Mouse (Mus musculus) embryo, embryonic 10 days (tissue): ENCODE data around the gene Ptpdc1.

ENCODE experiments used
- DNase-seq: peaks from one replicate; pipeline ENCODE4 v3.0.0-alpha.2; 2015; ENCODE audit warnings: low spot score

The Ptpdc1 gene

DNA sequence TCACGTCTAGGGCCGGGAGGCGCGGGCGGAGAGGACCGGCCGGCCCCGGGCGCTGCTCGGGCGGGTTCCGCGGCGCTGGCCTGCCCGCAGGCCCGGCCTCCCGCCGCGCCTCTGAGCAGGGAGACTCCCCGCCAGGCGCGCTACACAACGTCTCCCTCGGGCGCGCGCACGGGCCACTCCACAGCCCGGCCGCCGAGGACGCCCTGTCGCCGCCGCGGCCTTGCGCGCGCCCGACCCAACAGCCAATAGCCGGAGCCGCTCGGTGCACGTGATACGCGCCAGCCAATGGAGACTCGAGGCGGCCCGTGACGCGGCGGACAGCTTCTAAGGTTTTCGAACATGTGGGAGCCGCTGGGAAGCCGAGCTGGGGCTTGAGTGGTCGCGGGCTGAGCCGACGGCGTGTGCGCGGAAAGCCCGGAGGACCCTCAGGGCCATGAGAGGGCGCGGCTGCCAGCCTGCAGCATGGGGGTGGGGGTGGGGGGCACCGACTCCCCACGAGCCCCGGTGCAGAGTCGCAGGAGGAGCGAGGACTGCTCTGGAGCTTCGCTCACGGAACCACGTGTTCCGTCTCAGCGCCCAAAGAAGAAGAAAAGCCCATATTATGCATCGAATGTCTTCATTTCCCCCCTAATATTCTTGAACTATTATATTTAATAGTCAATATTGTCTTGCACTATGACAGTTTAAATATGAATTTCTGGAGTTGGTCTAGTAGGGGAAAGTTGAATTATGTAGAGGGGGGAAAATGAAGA is at the start of gene Ptpdc1:
TSS of gene Ptpdc1 (minus strand) at position 232 of the 752 bp plus-strand sequence.
- DNase-seq, result peak; percentile 98

DNA sequence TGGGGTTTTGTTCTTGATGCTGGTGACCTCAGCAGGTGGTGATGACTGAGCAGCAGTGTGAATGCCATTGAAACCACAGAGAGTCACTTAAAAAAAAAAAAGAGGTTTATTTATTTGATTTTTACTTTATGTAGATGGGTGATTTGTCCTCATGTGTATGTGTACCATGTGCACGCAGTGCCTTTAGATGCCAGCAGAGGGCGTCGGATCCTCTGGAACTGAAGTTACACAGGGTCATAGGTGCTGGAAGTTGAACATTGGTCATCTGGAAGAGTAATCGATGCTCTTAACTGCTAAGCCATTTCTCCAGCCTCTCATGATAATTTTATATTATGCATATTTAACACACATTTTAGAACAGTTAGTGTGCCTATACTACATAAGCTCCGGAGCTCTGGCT is 49.1 kb upstream of the Ptpdc1 start:
- DNase-seq, result no peak

DNA sequence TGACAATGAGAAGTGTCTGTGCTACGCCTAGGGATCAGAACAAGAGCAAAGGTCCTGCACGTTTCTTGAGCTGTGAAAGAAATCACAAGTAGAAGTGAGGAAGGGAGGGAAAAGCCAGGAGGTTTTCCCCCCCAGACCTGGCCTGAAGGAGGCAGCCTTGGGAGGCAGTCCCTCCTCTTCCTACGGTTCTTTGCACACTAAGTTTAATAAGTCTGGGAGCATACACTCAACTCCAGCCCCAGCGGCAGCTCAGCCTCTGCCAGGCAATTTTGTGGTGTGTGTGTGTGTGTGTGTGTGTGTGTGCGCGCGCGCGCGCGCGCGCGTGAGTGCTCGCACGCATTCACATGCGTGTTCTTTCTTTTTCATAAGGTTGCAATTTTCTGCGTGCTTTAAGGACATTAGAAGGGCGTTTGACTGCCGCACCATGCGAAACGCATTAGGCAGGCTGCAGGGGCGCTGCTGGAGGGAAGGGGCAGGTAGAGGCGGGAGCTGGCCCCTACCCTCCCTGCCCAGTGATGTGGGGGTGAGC is 46.9 kb upstream of the Ptpdc1 start:
- peak; percentile 26 for DNase-seq

- DNase-seq, result peak; percentile 51
Observed at GRCm38 (mm10) chr13:48668976-48669534, 43.6 kb upstream of the Ptpdc1 start.

GRCm38 (mm10) chr13:48668091-48668975 is 42.9 kb upstream of the Ptpdc1 start:
- DNase-seq, result peak; percentile 50

GRCm38 (mm10) chr13:48667461-48667860 is 42.0 kb upstream of the Ptpdc1 start:
- no peak for DNase-seq

DNA sequence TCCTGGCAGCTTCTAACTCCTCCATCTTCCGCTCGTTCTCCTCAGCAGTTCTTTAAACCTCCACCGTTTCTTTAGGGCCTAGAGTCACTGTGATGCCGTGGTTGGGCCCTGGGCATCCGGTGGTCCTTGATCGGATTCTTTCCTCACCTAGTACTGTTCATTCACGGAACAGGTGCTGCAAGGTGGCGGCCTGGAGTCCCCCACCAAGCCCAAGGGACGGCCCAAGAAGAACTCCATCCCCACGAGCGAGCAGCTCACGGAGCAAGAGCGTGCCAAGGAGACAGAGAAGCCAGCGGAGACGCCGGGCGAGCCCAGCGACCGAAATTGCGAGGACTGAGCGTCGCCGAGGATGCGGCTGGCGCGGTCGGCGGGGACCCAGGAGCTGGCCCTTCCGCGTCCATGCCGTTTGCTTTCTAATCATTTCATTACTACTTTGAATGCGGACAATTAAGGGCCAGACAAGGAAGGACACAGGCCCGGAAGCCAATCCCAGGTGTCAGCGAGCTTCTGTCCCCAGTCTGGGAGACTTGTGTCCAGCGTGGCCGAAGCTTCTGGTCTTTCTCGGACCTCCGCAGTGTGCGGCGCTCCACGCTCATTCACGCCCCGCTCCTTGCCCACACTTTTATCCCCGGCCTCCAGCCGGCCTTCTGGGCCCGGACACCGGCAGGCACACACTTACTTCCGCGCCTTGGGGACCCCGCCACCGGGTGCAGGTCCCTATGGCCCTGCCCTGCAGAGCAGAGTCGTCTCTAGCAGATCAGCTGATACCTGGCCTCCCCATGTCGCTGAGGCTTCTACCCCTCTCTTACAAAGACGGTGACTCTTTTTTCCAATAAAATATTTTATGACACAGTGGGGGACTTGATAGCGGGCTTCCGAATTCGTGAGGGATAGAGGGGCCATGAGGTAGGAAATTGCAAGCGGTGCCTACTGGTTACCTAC is 40.5 kb upstream of the Ptpdc1 start:
- peak; percentile 45 for DNase-seq

DNA sequence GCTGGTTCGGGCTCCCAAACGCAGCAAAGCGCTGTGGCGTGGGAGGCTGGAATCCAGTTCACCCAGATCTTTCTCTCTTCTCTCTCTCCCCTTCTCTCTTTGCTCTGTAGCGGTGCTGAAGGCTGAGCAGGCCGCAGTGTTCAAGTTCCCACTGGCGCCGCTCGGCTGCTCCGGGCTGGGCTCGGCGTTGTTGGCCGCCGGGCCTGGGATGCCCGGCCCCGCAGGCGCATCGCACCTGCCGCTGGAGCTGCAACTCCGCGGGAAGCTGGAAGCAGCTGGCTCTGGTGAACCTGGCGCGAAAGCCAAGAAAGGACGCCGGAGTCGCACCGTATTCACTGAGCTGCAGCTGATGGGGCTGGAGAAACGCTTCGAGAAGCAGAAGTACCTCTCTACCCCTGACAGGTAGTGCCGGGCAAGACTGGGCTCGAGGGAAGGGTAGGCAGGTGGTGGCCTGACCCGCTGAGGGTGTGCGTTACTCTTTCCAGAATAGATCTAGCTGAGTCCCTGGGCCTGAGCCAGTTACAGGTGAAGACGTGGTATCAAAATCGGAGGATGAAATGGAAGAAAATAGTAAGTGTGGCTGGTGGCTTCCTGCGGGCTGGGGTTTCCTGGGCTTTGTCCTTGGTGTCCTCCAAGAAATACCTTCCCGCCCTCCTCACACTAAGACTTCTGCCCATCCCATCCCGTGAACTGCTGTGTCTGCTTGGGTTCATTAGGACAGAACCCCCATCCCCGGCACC is 39.6 kb upstream of the Ptpdc1 start:
- peak; percentile 33 for DNase-seq

DNA sequence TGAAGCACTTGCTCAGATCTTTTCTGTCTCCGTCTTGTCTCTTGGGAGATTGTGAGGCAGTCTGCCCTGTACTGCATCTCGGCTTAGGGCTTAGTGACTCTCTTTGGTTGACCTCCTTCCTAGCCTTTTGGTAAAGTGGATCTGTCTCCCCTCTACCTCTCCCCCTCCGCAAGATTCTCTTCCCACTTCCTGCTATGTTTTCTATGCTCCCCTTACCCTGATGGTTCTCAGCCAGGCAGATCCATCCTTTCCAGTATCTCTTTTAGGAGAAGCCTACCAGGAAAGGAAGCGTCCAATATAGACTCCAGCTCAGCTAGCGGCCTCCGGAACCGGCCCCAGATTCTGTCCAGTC is 38.5 kb upstream of the Ptpdc1 start:
- no peak for DNase-seq

- DNase-seq, result peak; percentile 41
Observed at GRCm38 (mm10) chr13:48663211-48663987, 37.9 kb upstream of the Ptpdc1 start.

- peak; percentile 52 for DNase-seq
Observed at GRCm38 (mm10) chr13:48662431-48663143, 37.1 kb upstream of the Ptpdc1 start, which contains the start of gene Barx1. Barx1 (plus strand) TSS chr13:48662998.

DNA sequence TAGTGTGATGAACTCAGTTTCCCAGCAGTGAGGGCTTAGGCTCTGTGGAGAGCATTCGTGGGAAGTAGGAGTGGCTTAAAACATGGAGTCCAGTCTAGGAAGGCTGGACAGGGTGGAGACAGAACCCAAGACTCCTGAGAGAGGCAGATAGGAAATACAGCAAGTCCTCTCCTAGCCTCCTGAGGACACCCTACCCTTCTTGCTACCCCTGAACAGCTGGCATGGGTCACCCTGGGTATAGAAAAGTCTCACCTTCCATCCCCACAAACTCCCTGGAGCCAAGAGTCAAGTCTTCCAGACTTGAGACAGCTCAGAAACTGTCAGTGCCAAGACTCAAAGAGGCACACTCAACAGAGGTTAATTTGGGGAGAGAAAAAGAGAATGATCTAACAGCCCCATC is 36.1 kb upstream of the Ptpdc1 start:
- no peak for DNase-seq

GRCm38 (mm10) chr13:48660741-48661140 is 35.3 kb upstream of the Ptpdc1 start:
- DNase-seq, result no peak

GRCm38 (mm10) chr13:48660221-48660734 is 34.8 kb upstream of the Ptpdc1 start:
- DNase-seq, result no peak

DNA sequence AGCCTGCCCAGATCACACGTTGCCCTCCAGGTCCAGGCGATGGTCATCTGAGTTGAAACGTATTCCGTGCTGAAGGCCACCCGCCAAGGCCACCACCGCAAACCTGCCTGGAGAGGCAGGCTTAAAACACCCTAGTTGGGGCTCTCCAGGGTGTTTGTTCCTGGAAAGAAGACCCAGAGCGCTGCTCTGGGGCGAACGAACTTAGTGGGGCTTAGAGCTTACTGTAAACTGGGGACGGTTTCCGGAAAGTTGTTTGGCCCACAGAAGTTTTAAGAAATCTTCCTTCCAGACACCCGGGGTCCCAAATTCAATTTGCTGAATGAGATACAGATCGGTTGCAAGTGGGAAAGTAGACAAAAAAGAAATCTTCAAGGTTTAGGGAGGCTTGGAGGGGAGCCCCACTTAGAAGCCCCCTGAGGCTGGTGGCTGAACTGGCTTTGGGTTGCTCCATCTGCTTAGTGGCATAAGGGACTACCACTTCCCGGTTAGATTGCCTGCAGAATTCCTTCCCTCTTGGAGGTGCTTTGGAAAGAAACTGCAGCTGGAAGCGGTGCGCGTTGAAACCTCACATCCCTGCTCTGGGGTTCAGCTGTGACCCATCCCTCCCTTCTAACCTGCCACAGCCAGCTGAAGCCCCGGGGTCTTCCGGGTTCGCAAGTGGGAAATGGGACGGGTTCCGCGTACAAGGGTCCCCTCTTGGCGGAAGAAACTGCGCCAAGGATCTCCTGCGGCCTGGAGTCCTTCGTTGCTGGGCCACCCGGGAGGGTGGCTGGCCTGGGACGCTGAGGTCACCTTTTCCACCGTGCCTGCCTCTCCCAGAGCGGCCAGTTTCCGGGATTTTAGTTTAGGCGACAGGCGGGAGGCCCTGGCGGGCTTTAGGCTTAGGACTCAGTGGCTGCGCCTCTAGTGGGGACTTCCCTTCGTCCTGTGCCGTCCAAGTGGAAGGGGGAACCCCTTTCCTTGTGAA is 34.1 kb upstream of the Ptpdc1 start:
- peak; percentile 46 for DNase-seq

DNA sequence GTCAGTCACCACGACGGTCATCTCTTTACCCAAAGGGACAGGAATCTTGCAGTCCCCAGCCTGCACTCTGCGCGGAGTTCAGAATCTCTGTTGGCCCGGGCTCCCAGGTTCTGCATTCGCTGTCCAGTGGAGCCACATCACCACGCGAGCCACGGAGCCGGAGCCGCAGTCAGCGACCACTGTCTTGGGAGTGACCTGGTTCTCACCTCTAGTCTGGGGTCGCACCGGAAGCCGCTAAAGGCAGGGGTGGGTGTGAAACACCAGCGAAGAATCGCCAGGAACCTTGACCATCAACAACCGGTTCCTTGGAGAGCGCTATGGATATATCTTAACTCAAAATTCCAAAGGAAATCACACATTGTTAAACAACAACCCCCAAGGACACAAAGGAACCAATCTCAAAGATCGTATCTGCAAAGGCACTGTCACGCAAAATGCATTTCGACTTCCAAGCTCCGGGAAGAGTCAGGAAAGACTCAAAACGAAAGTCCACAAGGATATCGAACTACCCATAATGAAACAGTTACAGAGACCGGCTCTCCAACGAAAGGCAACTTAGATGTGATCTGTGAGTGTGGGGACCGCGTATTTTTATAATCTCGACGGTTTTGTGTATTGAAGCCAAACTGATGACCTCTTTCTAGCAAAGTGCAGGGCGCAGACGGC is 33.3 kb upstream of the Ptpdc1 start:
- no peak for DNase-seq

DNA sequence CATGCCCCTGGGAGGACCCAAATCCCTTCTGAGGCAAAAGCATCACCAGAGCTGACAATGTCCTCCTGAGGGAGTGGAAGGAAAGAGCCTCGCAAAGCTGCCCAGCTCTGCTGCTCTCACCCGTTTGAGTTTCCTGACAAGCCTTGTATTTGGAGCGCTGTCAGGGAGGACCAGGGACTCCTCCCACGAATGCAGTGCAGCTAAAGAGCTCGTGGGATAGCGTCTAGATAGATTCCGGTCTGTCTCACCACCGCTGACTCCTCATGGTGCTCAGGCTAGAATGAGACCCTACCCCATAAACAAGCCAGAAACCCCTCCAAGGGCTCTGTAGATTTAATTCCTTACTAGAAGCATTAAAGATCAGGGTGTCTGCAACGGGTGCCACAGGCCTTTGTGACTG is 32.3 kb upstream of the Ptpdc1 start:
- DNase-seq, result no peak
